Mouse (Mus musculus): ENCODE measurements around the gene Pitpna. TPM values are rescaled to one million over a fixed set of nuclear protein-coding genes. Genes with fewer than 3 reads are reported as not detected.

Gene Pitpna
- polyA plus RNA-seq, 1 experiment: 209 TPM

DNA sequence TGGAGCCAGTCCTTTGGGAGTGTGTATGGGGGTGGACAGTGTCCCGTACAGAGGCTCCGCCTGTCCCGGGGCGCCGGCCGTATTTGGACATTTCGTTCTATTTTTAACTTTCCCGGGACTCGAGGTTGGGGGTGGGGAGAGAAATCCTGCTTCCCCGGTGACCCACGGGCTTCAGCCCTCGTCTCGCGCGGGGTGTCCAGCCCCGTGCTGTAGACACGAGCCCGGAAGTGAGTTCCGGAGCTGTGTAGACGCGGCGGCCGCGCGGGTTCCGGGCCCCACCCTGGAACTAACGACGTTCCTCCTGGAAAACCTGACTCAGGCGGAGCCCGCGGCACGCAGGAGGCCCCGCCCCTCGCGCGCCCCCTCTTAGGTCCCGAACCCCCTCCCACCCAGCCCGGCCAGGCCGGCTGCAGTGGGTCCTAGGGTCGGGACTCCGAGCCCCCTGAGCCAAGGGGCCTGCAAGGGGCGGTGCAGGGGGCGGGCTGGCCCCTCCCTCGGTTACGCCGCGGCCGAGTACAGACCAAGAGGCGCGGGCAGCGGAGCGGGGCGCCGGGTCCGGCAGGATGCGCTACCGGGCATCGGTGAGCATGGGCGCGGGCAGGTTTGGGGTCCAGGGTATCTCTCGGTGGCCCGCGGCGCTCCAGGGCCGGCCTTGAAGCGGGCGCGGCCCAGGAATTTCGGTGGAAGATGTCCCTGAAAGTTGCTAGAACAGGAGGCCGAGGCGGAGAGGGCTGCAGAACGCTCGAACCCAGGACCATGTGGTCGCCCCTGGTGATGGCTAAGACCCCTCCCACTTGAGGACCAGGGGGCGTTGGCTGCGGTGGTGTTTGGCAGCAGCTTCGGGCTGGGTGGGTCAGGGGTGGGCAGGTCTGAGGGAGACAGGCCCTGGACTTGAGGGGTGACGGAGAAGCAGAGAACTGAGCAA, 68.0 kb downstream of the Pitpna start:
- TF ChIP-seq POLR2A (IDR thresholded peaks at IDR 0.05; ENCODE audit: insufficient read depth, low read depth, low read length): no peak
- TF ChIP-seq CTCF (IDR thresholded peaks at IDR 0.05; ENCODE audit: insufficient read depth, low read depth, low read length): no peak
- H3K4me1 ChIP-seq (ENCODE audit: control insufficient read depth, insufficient read depth, low read length): peaks cover 50% of the 10 kb centered on the region
- WGBS: 2% methylated on average over 78 of the region's 78 CpGs
- H3K4me3 ChIP-seq (ENCODE audit: insufficient read depth, low read depth, low read length): peak overlapping the region; percentile 73
- no peak overlapping the region for H3K27ac ChIP-seq (ENCODE audit: insufficient read depth, low read depth, low read length)

DNA sequence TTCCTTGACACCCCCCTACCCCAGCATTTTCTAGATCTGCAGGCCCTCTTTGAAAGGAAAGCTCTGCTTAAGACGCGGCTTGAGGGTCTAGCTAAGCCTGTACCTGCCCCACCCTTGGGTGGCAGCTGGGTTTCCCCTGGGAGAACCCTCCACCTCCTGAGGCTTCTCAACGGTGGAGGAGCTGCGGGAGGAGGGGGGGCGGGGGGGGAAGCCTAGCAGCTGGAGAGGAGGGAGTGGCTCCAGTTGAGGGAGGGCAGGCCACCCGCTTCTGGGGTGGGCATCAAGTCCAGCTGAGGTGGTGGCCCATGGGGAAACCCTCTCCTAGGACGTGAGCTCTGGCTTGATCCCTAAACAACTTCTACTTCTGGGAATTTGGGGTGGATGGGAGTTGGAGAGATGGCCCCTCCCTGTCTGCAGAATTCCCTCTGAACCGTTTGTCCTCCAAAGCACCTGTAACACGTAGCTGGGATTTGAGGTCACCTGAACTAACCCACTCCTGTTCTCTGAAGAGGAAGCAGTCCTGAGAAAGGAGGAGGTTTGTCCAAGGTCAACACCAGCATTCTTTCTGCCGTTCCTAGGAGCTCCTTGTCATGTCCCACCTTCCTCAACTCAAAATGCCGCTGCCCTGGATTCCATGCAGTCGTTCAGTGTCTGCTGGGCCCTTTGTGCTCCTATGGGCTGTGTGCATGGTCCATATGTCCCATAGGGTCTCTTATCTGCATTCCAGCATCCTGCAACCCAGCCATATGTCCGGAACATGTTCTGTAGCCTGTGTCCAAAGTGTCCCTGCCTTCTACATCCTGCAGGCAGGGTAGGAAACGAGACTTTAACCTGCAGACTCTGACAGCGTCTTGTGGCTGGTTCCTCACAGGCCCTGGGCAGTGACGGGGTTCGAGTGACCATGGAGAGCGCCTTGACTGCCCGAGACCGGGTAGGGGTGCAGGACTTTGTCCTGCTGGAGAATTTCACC, 69.0 kb downstream of the Pitpna start:
- TF ChIP-seq CTCF (IDR thresholded peaks at IDR 0.05; ENCODE audit: insufficient read depth, low read depth, low read length): no peak
- TF ChIP-seq POLR2A (IDR thresholded peaks at IDR 0.05; ENCODE audit: insufficient read depth, low read depth, low read length): no peak
- H3K27ac ChIP-seq (ENCODE audit: insufficient read depth, low read depth, low read length): no peak overlapping the region
- WGBS: 73% methylated on average over 19 of the region's 20 CpGs
- peaks cover 41% of the 10 kb centered on the region for H3K4me1 ChIP-seq (ENCODE audit: control insufficient read depth, insufficient read depth, low read length)
- peak overlapping the region; percentile 73 for H3K4me3 ChIP-seq (ENCODE audit: insufficient read depth, low read depth, low read length)

DNA sequence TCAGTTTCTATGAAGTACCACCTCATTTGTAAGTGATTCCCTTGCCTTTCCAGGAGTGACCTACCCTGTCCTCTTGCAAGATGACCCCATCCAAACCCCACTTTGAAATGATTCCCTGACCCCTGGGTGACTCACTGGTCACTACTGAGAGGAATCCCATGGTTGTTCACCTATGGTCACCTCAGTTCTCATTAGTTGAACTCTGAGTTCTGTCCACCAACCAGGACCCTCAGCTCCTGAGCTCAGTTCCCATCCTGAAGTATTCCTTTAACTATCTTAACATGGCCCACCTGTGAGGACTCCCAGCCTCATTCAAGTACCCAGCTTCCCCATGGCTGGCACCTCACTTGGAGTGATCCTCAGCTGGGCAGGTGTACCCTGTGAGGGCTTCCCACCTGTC, 69.9 kb downstream of the Pitpna start:
- TF ChIP-seq POLR2A (IDR thresholded peaks at IDR 0.05; ENCODE audit: insufficient read depth, low read depth, low read length) (no peak), CTCF (IDR thresholded peaks at IDR 0.05; ENCODE audit: insufficient read depth, low read depth, low read length) (no peak)
- peaks cover 33% of the 10 kb centered on the region for H3K4me1 ChIP-seq (ENCODE audit: control insufficient read depth, insufficient read depth, low read length)
- H3K27ac ChIP-seq (ENCODE audit: insufficient read depth, low read depth, low read length): no peak overlapping the region
- H3K4me3 ChIP-seq (ENCODE audit: insufficient read depth, low read depth, low read length): no peak overlapping the region

DNA sequence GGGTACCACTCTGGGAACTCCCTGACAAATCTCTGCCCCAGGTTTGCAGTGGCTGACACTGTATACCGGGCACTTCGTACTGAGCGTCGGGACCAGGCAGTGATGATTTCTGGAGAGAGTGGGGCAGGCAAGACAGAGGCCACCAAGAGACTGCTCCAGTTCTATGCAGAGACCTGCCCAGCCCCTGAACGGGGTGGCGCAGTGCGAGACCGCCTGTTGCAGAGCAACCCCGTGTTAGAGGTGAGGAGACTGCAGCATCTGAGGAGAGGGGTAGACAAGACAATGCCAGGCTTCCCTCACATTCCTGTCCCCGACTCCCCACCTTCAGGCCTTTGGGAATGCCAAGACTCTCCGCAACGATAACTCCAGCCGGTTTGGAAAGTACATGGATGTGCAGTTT, 70.4 kb downstream of the Pitpna start:
- WGBS: 96% methylated on average over 13 of the region's 13 CpGs

GRCm38 (mm10) chr11:75658996-75659750, 71.3 kb downstream of the Pitpna start:
- no peak overlapping the region for H3K27ac ChIP-seq (ENCODE audit: insufficient read depth, low read depth, low read length)
- WGBS: 83% methylated on average over 14 of the region's 14 CpGs
- no peak overlapping the region for H3K4me3 ChIP-seq (ENCODE audit: insufficient read depth, low read depth, low read length)
- TF ChIP-seq POLR2A (IDR thresholded peaks at IDR 0.05; ENCODE audit: insufficient read depth, low read depth, low read length): no peak
- no peak for TF ChIP-seq CTCF (IDR thresholded peaks at IDR 0.05; ENCODE audit: insufficient read depth, low read depth, low read length)
- H3K4me1 ChIP-seq (ENCODE audit: control insufficient read depth, insufficient read depth, low read length): peaks cover 23% of the 10 kb centered on the region

More for the DNA sequence above, 70.4 kb downstream of the Pitpna start:
- Histone ChIP-seq H3K4me3 (ENCODE audit: insufficient read depth, low read depth, low read length) (no peak overlapping the region), H3K4me1 (ENCODE audit: control insufficient read depth, insufficient read depth, low read length) (peaks cover 30% of the 10 kb centered on the region), H3K27ac (ENCODE audit: insufficient read depth, low read depth, low read length) (no peak overlapping the region)
- TF ChIP-seq POLR2A (IDR thresholded peaks at IDR 0.05; ENCODE audit: insufficient read depth, low read depth, low read length) (no peak), CTCF (IDR thresholded peaks at IDR 0.05; ENCODE audit: insufficient read depth, low read depth, low read length) (no peak)

GRCm38 (mm10) chr11:75660081-75660590, 72.2 kb downstream of the Pitpna start:
- TF ChIP-seq CTCF (IDR thresholded peaks at IDR 0.05; ENCODE audit: insufficient read depth, low read depth, low read length) (no peak), POLR2A (IDR thresholded peaks at IDR 0.05; ENCODE audit: insufficient read depth, low read depth, low read length) (no peak)
- 93% methylated on average over 12 of the region's 12 CpGs for WGBS

GRCm38 (mm10) chr11:75660941-75661800, 73.3 kb downstream of the Pitpna start:
- 87% methylated on average over 21 of the region's 21 CpGs for WGBS
- Histone ChIP-seq H3K4me1 (ENCODE audit: control insufficient read depth, insufficient read depth, low read length) (peaks cover 9% of the 10 kb centered on the region), H3K27ac (ENCODE audit: insufficient read depth, low read depth, low read length) (no peak overlapping the region), H3K4me3 (ENCODE audit: insufficient read depth, low read depth, low read length) (no peak overlapping the region)
- TF ChIP-seq CTCF (IDR thresholded peaks at IDR 0.05; ENCODE audit: insufficient read depth, low read depth, low read length) (no peak), POLR2A (IDR thresholded peaks at IDR 0.05; ENCODE audit: insufficient read depth, low read depth, low read length) (no peak)

More at GRCm38 (mm10) chr11:75660081-75660590, 72.2 kb downstream of the Pitpna start:
- Histone ChIP-seq H3K4me1 (ENCODE audit: control insufficient read depth, insufficient read depth, low read length) (peaks cover 17% of the 10 kb centered on the region), H3K4me3 (ENCODE audit: insufficient read depth, low read depth, low read length) (no peak overlapping the region), H3K27ac (ENCODE audit: insufficient read depth, low read depth, low read length) (no peak overlapping the region)
